Mouse (Mus musculus) embryonic fibroblast, embryonic 13.5 days (primary cell): Measurements from ENCODE around the gene Aim2.

Experiments
- CTCF ChIP-seq: IDR thresholded peaks from 2 replicates; pipeline ENCODE4 v1.5.1; 2011; ENCODE audit warnings: mild to moderate bottlenecking, control low read depth, low read length, moderate library complexity, borderline replicate concordance; ENCODE audit not compliant: insufficient read depth
- POLR2A ChIP-seq: IDR thresholded peaks from 2 replicates; pipeline ENCODE4 v1.6.1; 2011; ENCODE audit warnings: low read depth, mild to moderate bottlenecking, control low read depth, low read length, moderate library complexity

GRCm38 (mm10) chr1:173329185-173329584, 21.5 kb upstream of the Aim2 start:
- TF ChIP-seq CTCF (no peak), POLR2A (no peak)
